Mouse (Mus musculus) forebrain, embryonic 12.5 days (tissue): ENCODE results near the gene Cdcp2. TPM values are rescaled to one million over a fixed set of nuclear protein-coding genes. Genes with fewer than 3 reads are reported as not detected.

Experiments used
- ATAC-seq: fragments of 200-750 bp; cut with Nextera tagmentation; 2 replicates; pipeline ENCODE4 v1.8.0; 2017; ENCODE audit warnings: moderate TSS enrichment; ENCODE audit not compliant: low FRiP score
- H3K27ac ChIP-seq: fragments of 300-500 bp; sonication (generic); 2 replicates; pipeline ENCODE4 v1.5.1; 2016; ENCODE audit warnings: mild to moderate bottlenecking
- H3K27me3 ChIP-seq: fragments of 300-500 bp; sonication (generic); 2 replicates; pipeline ENCODE4 v1.6.1; 2016; ENCODE audit warnings: mild to moderate bottlenecking
- H3K36me3 ChIP-seq: fragments of 300-500 bp; sonication (generic); replicated peaks from 2 replicates; pipeline ENCODE4 v1.6.1; 2016; ENCODE audit warnings: mild to moderate bottlenecking
- H3K4me1 ChIP-seq: fragments of 300-500 bp; sonication (generic); 2 replicates; pipeline ENCODE4 v1.6.1; 2016
- H3K4me2 ChIP-seq: fragments of 300-500 bp; sonication (generic); 2 replicates; pipeline ENCODE4 v1.6.1; 2016; ENCODE audit warnings: mild to moderate bottlenecking, moderate library complexity
- H3K4me3 ChIP-seq: fragments of 300-500 bp; sonication (generic); replicated peaks from 2 replicates; pipeline ENCODE4 v1.5.1; 2016; ENCODE audit warnings: mild to moderate bottlenecking
- H3K9ac ChIP-seq: fragments of 300-500 bp; sonication (generic); 2 replicates; pipeline ENCODE4 v1.6.1; 2016; ENCODE audit warnings: mild to moderate bottlenecking
- H3K9me3 ChIP-seq: fragments of 300-500 bp; sonication (generic); 2 replicates; pipeline ENCODE4 v1.6.1; 2016
- WGBS: fragments of 180-500 bp; shearing (Covaris S2); methylation state at CpG from one replicate; pipeline ENCODE4 v1.1.7; 2016; 5-methylcytosine and 5-hydroxymethylcytosine counted together
- polyA plus RNA-seq: library from polyadenylated mRNA; unstranded; fragments of >200 nt; fragmentation: Nextera tagmentation; extraction: Ambion mirVana; gene quantifications from 2 replicates; pipeline ENCODE4 v1.2.1, GENCODE M21; 2016

Gene Cdcp2
- not detected in 2 replicates for polyA plus RNA-seq

DNA sequence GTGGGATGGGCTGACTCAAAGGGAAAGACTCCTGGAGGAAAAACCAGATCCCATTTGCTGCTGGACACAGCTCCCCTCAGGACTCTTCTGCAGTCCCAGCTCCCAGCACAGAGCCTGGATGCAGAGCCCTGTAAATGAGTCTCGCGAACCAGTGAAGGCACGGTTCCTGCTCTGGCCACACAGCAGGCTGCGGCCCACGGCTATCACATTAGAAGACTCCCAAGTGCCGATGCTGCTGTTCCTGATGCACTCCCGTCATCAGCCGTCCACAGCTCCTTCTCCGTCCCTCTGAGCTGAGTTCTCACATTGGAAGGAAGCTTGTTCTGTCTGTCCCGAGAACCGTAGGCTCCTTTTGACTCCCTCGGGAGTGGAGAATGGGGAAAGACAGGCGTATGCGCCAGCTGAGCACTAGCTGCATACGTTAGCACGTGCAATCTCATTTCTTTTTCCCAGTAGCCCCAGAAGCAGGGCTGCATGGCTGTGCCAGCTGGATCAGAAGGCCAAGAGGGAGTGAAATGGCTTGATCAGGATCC is at the start of gene Cdcp2:
Gene Cdcp2, plus strand, starts transcription at position 51 of the 533 bp plus-strand sequence.
- Histone ChIP-seq H3K4me1 (peaks cover 35% of the 10 kb centered on the region), H3K9me3 (no peaks in the 10 kb centered on the region), H3K4me2 (no peak within 1 kb of the TSS), H3K9ac (no peak within 1 kb of the TSS), H3K4me3 (no peak within 1 kb of the TSS), H3K27me3 (no peaks in the 10 kb centered on the region), H3K36me3 (no peaks in the 10 kb centered on the region), H3K27ac (peak within 1 kb of the TSS; percentile 32; the same call in 1 of the 2 replicates)
- WGBS = 57% methylated on average over 16 of the region's 16 CpGs
- no peak for ATAC-seq

DNA sequence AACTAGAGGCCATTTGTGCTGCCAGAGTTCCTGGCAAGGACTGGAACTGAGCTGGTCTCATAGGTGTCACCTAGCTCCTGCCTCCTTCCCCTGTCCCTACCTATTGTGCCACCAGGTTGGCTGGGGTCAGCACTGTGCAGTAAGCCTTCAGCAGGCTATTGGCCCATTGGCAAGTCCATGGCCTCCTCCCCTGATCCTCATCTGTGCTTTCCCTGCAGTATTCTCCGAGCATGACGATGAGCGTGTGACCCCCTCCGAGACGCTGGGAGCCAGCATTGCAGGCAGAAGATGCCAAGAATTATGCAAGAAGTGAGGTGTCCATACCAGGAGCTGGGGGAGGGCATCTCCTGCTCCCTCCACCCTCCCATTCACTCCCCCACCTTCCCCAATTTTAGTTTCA is 48.9 kb upstream of the Cdcp2 start:
- Histone ChIP-seq H3K9me3 (no peaks in the 10 kb centered on the region), H3K4me3 (no peak overlapping the region), H3K36me3 (peaks cover 62% of the 10 kb centered on the region), H3K4me2 (no peak overlapping the region), H3K4me1 (peaks cover 3% of the 10 kb centered on the region; the same call in 1 of the 2 replicates), H3K27ac (no peak overlapping the region), H3K9ac (no peak overlapping the region), H3K27me3 (no peaks in the 10 kb centered on the region)
- WGBS = 94% methylated on average over 5 of the region's 5 CpGs
- ATAC-seq = no peak

DNA sequence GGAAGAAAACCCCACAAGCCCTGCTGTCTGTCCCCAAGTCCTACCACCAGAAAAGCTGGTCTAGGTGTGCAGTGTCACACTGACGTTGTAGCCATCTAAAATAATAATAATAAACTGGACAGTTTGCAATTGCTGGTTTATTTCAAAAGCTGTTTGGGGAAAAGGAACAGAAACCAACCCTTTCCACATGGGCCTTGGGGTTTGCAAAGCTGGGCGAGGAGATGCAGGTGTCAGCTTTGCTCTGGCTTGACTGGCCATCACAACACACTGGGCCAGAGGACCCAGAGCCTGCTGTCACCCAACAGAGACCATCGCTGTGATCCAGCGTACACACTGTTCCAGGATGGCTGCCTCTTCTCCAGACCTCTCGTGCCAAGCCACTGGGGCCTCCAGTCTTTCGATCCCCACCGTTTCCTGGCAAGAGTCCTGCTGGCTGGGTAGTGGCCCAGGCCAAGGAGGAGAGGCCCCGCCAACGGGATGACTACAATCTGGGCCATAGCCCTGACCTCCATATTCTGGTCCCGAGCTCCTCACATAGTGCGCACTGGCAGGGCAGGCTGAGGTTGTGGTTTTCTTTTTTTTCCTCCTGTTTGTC is 48.0 kb upstream of the Cdcp2 start:
- Histone ChIP-seq H3K4me1 (peaks cover 3% of the 10 kb centered on the region; the same call in 1 of the 2 replicates), H3K9ac (no peak overlapping the region), H3K4me3 (no peak overlapping the region), H3K4me2 (no peak overlapping the region), H3K9me3 (no peaks in the 10 kb centered on the region), H3K27me3 (no peaks in the 10 kb centered on the region), H3K27ac (no peak overlapping the region), H3K36me3 (peaks cover 55% of the 10 kb centered on the region)
- 90% methylated on average over 11 of the region's 11 CpGs for WGBS
- no peak for ATAC-seq

DNA sequence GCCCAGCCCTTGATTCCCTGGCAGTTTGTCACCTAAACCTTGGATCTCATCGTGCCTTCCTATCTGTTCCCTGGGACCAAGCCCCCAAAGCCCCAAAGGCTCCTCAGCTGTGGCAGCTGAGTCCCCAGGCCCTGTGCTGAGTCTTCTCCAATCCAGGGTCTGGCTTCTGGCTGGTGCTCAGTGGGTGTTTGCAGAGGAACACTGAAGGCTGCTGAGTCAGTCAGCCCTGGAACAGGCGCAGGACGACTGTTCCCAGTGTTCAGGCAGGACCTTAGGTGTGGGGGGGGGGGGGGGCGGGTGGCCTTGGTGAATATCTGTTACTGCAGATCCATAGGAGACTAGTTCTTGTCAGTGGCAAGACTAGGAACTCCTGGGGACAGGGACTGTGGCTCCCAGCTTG is 44.8 kb upstream of the Cdcp2 start:
- H3K36me3 ChIP-seq = peaks cover 42% of the 10 kb centered on the region
- no peak overlapping the region for H3K4me3 ChIP-seq
- 46% methylated on average over 4 of the region's 4 CpGs for WGBS
- peaks cover 3% of the 10 kb centered on the region; the same call in 1 of the 2 replicates for H3K4me1 ChIP-seq
- no peaks in the 10 kb centered on the region for H3K27me3 ChIP-seq
- no peak overlapping the region for H3K9ac ChIP-seq
- ATAC-seq = no peak
- H3K4me2 ChIP-seq = no peak overlapping the region
- no peak overlapping the region for H3K27ac ChIP-seq
- no peaks in the 10 kb centered on the region for H3K9me3 ChIP-seq

DNA sequence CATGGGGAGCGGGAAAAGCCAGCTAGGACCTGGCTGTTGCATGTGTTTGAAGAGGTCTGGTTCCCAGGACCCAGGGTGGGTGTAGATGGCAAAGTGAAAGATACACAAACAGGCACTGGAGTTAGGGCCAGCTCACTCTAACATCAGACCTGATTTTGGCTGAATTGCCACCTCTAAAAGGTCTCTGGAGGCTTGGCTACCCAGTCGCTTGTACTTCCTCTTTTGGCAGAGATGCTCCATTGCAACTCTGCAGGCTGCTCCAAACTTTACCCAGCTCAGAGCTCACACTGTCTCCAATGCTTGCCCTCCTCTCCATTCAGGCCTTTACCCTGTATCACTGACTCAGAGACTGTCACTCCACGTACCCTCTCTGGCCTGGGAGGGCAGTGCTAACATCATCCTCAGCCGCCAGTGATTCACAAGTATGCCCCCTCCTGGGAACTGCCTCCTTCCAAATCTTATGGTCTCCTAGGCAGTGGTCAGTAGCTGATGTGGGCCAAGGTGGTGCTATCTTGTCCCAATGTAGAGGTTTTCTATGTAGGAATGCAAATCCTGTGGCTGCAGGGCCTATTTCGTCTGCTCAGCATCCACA is 43.6 kb upstream of the Cdcp2 start:
- Histone ChIP-seq H3K9me3 (no peaks in the 10 kb centered on the region), H3K27ac (0 out of 2 replicates have a peak overlapping the region, but pooled peaks have one; percentile 3), H3K4me2 (no peak overlapping the region), H3K4me3 (no peak overlapping the region), H3K9ac (no peak overlapping the region), H3K36me3 (peaks cover 43% of the 10 kb centered on the region), H3K27me3 (no peaks in the 10 kb centered on the region), H3K4me1 (peaks cover 3% of the 10 kb centered on the region; the same call in 1 of the 2 replicates)
- 54% methylated on average over 5 of the region's 5 CpGs for WGBS
- no peak for ATAC-seq

DNA sequence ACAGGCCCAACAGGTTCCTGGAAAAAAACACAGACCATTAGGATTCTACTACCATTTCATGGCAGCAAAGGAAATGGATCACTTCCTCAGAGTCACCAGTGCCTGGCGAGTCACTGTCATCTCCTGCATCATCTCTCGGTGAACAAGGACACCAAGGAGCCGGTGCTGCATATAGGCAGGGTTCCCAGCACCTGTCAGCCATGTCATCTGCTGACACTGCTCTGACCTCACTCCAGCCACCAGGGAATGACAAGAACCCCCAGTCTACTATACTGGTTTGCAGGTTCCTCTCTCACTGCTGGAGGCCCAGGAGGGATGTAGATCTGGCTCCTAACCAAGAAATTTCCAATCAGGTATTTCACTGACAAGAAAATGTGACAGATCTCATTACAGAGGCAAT is 40.6 kb upstream of the Cdcp2 start:
- H3K9me3 ChIP-seq = no peaks in the 10 kb centered on the region
- H3K27ac ChIP-seq = no peak overlapping the region
- 89% methylated on average over 3 of the region's 3 CpGs for WGBS
- no peak for ATAC-seq
- peaks cover 3% of the 10 kb centered on the region; the same call in 1 of the 2 replicates for H3K4me1 ChIP-seq
- H3K27me3 ChIP-seq = no peaks in the 10 kb centered on the region
- H3K4me2 ChIP-seq = no peak overlapping the region
- H3K4me3 ChIP-seq = no peak overlapping the region
- H3K9ac ChIP-seq = no peak overlapping the region
- peaks cover 58% of the 10 kb centered on the region for H3K36me3 ChIP-seq

DNA sequence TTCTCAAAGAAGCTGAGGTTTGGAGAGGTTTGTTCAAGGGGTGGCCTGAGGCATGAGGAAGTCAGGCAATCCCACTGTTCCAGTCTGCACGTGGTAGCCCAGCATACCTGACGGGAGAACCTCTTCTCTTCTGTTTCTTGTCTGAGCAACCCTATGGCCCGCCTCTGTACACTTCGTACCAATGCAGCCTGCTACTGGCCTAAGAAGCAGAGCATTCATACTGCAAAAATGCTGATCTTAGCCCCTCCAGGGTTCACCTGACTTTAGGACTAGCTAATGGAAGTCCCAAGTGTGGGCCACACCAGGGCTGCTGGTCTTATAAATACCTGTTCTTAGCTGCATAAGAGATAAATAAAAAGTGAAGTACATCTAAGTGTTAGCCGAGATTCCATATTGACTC is 38.3 kb upstream of the Cdcp2 start:
- H3K36me3 ChIP-seq = peaks cover 76% of the 10 kb centered on the region
- H3K4me2 ChIP-seq = no peak overlapping the region
- H3K27ac ChIP-seq = no peak overlapping the region
- H3K27me3 ChIP-seq = no peaks in the 10 kb centered on the region
- H3K9me3 ChIP-seq = no peaks in the 10 kb centered on the region
- no peak overlapping the region for H3K4me3 ChIP-seq
- 87% methylated on average over 5 of the region's 5 CpGs for WGBS
- no peak overlapping the region for H3K9ac ChIP-seq
- no peaks in the 10 kb centered on the region for H3K4me1 ChIP-seq
- ATAC-seq = no peak

DNA sequence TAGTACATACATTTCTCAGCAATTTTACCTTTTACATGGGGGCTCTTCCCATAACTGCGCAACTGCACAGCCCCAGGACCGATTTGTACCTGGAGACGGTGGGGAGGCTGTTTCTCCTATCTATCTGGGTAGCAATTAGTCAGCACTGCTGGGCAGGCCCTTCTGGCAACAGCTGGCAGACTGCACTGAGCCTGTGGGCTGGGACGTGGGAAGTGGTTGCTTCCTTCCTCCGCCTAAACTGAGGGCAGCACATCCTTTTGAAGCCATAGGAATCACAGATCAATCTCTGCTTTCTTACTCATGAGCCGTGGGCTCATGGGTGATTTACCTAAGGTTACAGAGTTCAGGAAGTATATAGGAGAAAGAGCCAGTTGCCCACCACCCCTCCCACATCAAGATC is 37.9 kb upstream of the Cdcp2 start:
- H3K36me3 ChIP-seq = peaks cover 80% of the 10 kb centered on the region

DNA sequence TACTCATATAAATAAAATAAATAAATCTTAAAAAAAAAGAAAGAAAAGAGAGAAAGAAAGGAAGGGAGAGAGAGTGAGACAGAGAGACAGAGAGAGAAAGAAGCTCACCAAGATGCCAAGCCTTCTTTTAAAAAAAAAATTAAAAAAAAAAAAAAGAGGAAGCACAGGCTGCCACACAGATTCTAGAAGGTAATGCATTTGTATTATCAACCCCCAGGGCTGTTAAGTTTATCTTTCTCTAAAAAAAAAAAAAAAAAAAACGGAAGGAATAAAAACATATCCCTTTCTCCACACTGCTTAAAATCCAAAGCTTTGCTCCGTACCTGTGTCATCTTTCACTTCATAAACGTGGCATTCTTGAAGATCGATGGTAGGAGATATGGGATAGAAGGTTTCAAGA is 35.1 kb upstream of the Cdcp2 start:
- no peak overlapping the region for H3K27ac ChIP-seq
- no peak overlapping the region for H3K4me2 ChIP-seq
- ATAC-seq = no peak
- WGBS = 91% methylated on average over 4 of the region's 4 CpGs
- H3K9me3 ChIP-seq = no peaks in the 10 kb centered on the region
- H3K4me1 ChIP-seq = peaks cover 9% of the 10 kb centered on the region
- no peak overlapping the region for H3K9ac ChIP-seq
- no peak overlapping the region for H3K4me3 ChIP-seq
- H3K36me3 ChIP-seq = peaks cover 73% of the 10 kb centered on the region
- no peaks in the 10 kb centered on the region for H3K27me3 ChIP-seq

More for the DNA sequence above, 37.9 kb upstream of the Cdcp2 start:
- ATAC-seq = no peak
- no peaks in the 10 kb centered on the region for H3K9me3 ChIP-seq
- H3K4me1 ChIP-seq = no peaks in the 10 kb centered on the region
- H3K27me3 ChIP-seq = no peaks in the 10 kb centered on the region
- no peak overlapping the region for H3K9ac ChIP-seq
- no peak overlapping the region for H3K27ac ChIP-seq
- H3K4me3 ChIP-seq = no peak overlapping the region
- 87% methylated on average over 6 of the region's 6 CpGs for WGBS
- H3K4me2 ChIP-seq = no peak overlapping the region

DNA sequence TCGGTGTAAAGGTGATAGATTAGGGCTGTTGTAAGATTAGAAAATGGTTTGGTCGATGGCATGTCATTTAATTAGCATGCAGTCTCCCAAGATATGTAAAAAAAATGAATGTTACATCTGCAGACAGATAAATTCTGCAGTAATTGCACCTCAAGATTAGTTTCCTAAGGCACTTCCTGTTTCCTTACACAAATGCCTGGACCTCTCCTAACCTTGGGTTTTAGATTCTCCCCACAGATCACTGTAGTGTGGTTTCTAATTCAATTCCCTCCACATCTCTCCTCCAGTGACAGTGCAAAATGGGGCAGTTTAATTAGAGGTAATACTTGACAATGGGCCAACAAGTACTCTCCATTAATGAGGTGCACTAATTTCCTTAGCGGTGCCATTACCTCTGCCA is 33.5 kb upstream of the Cdcp2 start:
- ATAC-seq = no peak
- Histone ChIP-seq H3K9me3 (no peaks in the 10 kb centered on the region), H3K36me3 (peaks cover 56% of the 10 kb centered on the region), H3K9ac (no peak overlapping the region), H3K27ac (no peak overlapping the region), H3K4me3 (no peak overlapping the region), H3K4me1 (peaks cover 18% of the 10 kb centered on the region), H3K27me3 (0 out of 2 replicates have a peak, but pooled peaks cover 3% of the 10 kb centered on the region), H3K4me2 (no peak overlapping the region)
- 85% methylated on average over 3 of the region's 3 CpGs for WGBS

DNA sequence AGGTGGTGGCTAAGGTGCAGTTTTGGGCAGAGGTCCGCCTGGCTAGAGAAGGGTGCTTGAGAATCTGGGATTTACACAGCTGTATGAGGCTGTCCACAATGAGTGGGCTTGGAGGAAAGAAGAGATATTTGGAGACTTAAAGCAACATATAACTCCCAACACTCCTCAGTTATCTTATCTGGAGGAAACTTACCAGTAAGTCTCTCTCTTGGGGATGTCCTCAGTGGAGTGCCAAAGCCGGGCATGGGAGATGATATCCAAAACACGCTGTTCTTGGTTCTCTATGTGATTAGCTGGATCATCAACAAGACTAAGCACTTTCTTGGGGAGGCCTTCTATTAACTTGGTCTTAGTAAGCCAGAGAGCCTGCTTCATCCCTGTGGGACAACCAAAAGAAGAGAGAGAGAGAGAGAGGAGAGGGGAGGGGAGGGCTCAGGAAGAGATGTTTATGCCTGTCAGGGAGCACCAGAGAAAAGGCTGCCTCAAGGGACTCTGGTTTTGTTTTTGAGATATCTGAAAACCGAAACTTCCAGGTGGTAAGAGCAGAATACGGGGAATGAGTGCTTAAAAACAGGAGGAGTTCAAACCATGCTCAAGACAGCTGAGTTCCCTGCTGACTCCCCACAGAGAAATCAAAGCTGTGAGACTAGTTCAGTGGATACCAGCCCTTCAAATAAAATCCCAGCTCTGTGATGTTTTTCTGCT is 32.1 kb upstream of the Cdcp2 start:
- Histone ChIP-seq H3K27ac (no peak overlapping the region), H3K27me3 (0 out of 2 replicates have a peak, but pooled peaks cover 4% of the 10 kb centered on the region), H3K4me2 (no peak overlapping the region), H3K4me3 (no peak overlapping the region), H3K9ac (no peak overlapping the region), H3K9me3 (no peaks in the 10 kb centered on the region), H3K36me3 (peaks cover 45% of the 10 kb centered on the region), H3K4me1 (peaks cover 18% of the 10 kb centered on the region)
- 91% methylated on average over 5 of the region's 5 CpGs for WGBS
- no peak for ATAC-seq
